In genomic region chr2:50306663-50307320, GRCm38 (mm10) we compare ENCODE assay signal across 8 mouse cellular contexts. TPM values are rescaled to one million over a fixed set of nuclear protein-coding genes. Genes with fewer than 3 reads are reported as not detected.
DNase-seq lines count a peak whose midpoint lies in the region; ATAC-seq and TF ChIP-seq lines count a peak whose summit lies in the region.

No protein-coding gene starts in this region.

- H3K27me3 ChIP-seq in forebrain, embryonic 12.5 days = no peaks in the 10 kb centered on the region
- no peaks in the 10 kb centered on the region for H3K27me3 ChIP-seq in liver, postnatal 0 days (ENCODE audit: insufficient read depth, low read length)

- ATAC-seq in forebrain, embryonic 12.5 days (ENCODE audit: low FRiP score) = peak; percentile 74
- ATAC-seq in inflammation-experienced regulatory T-cells, adult 6 months = peak; percentile 48
- no peak for ATAC-seq in liver, postnatal 0 days

- H3K9ac ChIP-seq in forebrain, embryonic 12.5 days = no peak overlapping the region
- no peak overlapping the region for H3K9ac ChIP-seq in liver, postnatal 0 days (replicated peaks)

- no peak overlapping the region for H3K4me2 ChIP-seq in forebrain, embryonic 12.5 days
- H3K4me2 ChIP-seq in liver, postnatal 0 days (ENCODE audit: low read depth, low read length) = no peak overlapping the region

- H3K27ac ChIP-seq in forebrain, embryonic 12.5 days = no peak overlapping the region
- H3K27ac ChIP-seq in liver, postnatal 0 days (ENCODE audit: low read depth) = no peak overlapping the region

- DNase-seq in adrenal gland, adult 18-20 months (ENCODE audit: low spot score in 2 of 2) = peak; percentile 23 to 29
- no peak for DNase-seq in adrenal gland, adult 8-10 months
- DNase-seq in urinary bladder, postnatal 36 days (ENCODE audit: low spot score in 2 of 2) = peak; percentile 13 to 16
- DNase-seq in urinary bladder, postnatal 10 days (ENCODE audit: low spot score) = no peak
- DNase-seq in liver, postnatal 0 days = peak; percentile 38
- peak; percentile 38 for DNase-seq in ovary, postnatal 14 days (ENCODE audit: low spot score)

- H3K4me3 ChIP-seq in forebrain, embryonic 12.5 days (replicated peaks) = no peak overlapping the region
- no peak overlapping the region for H3K4me3 ChIP-seq in liver, postnatal 0 days (ENCODE audit: low read depth, low read length)

- TF ChIP-seq EP300 in liver, postnatal 0 days (IDR thresholded peaks at IDR 0.05; ENCODE audit: low read depth) = no peak

- WGBS in forebrain, embryonic 12.5 days = 47% methylated on average over 9 of the region's 9 CpGs
- WGBS in liver, postnatal 0 days (ENCODE audit: insufficient replicate concordance) = 47% methylated on average over 9 of the region's 9 CpGs

- peak; percentile 81 for TF ChIP-seq CTCF in liver, postnatal 0 days (IDR thresholded peaks at IDR 0.05; ENCODE audit: low read depth)

- H3K9me3 ChIP-seq in forebrain, embryonic 12.5 days = no peaks in the 10 kb centered on the region
- H3K9me3 ChIP-seq in liver, postnatal 0 days (ENCODE audit: low read length) = no peaks in the 10 kb centered on the region

- H3K4me1 ChIP-seq in forebrain, embryonic 12.5 days = peaks cover 4% of the 10 kb centered on the region; the same call in 1 of the 2 replicates
- no peaks in the 10 kb centered on the region for H3K4me1 ChIP-seq in liver, postnatal 0 days (ENCODE audit: insufficient read depth)

- no peaks in the 10 kb centered on the region for H3K36me3 ChIP-seq in forebrain, embryonic 12.5 days (replicated peaks)
- H3K36me3 ChIP-seq in liver, postnatal 0 days (replicated peaks; ENCODE audit: insufficient read depth, low read length) = no peaks in the 10 kb centered on the region

RNA-seq across cellular contexts. Expression of gene Mmadhc, which starts 10.2 kb away (rescaled TPM):
- 100 to 1,000 TPM in 1 of 2 experiments, 10 to 100 TPM in 1; 97.9 to 111 TPM for total RNA-seq in adrenal gland, adult 18-20 months (2021)
- total RNA-seq in adrenal gland, adult 8-10 months (2022) = 100 to 1,000 TPM; 114 to 124 (median 119) TPM
- polyA plus RNA-seq in forebrain, embryonic 12.5 days (2016; fragmentation: Nextera tagmentation; extraction: Ambion mirVana) = 145 and 152 TPM in 2 replicates
- polyA plus RNA-seq in inflammation-experienced regulatory T-cells, adult 6 months (2017; shearing (Covaris generic)) = 10 to 100 TPM; 44.6 to 56.4 (median 45.4) TPM
- polyA plus RNA-seq in liver, postnatal 0 days (2015; fragmentation: Nextera tagmentation; extraction: Ambion mirVana) = 88.3 and 90.6 TPM in 2 replicates

Comparison
In these comparisons a context has a peak if more than half of its experiments do, and no peak if none do; other contexts are left out.
1. DNase-seq: peak in adrenal gland, adult 18-20 months (2 of 2), urinary bladder, postnatal 36 days (2 of 2), liver, postnatal 0 days (single experiment) and ovary, postnatal 14 days (single experiment); none in adrenal gland, adult 8-10 months (single experiment) and urinary bladder, postnatal 10 days (single experiment).